Mouse (Mus musculus) forebrain, postnatal 0 days (tissue): ENCODE data around the gene Rgl3. TPM values are rescaled to one million over a fixed set of nuclear protein-coding genes. Genes with fewer than 3 reads are reported as not detected.

Experiments used
- ATAC-seq: fragments of 200-750 bp; cut with Nextera tagmentation; 2 replicates; pipeline ENCODE4 v1.8.0; 2017; ENCODE audit warnings: mild to moderate bottlenecking, moderate library complexity
- DNase-seq: peaks from one replicate; pipeline ENCODE4 v3.0.0-alpha.2; 2015
- H3K27ac ChIP-seq: fragments of 300-500 bp; sonication (generic); 2 replicates; pipeline ENCODE4 v1.5.1; 2014; ENCODE audit warnings: low read depth, mild to moderate bottlenecking, antibody characterized with exemption, low read length, moderate library complexity, mixed read lengths
- H3K27me3 ChIP-seq: fragments of 300-500 bp; sonication (generic); 2 replicates; pipeline ENCODE4 v1.6.1; 2014; ENCODE audit warnings: mild to moderate bottlenecking, low read length, mixed read lengths; ENCODE audit not compliant: insufficient read depth
- H3K36me3 ChIP-seq: fragments of 300-500 bp; sonication (generic); 2 replicates; pipeline ENCODE4 v1.6.1; 2014; ENCODE audit warnings: mild to moderate bottlenecking, moderate library complexity; ENCODE audit not compliant: insufficient read depth
- H3K4me1 ChIP-seq: fragments of 300-500 bp; sonication (generic); 2 replicates; pipeline ENCODE4 v1.6.1; 2014; ENCODE audit warnings: antibody characterized with exemption; ENCODE audit not compliant: insufficient read depth
- H3K4me2 ChIP-seq: fragments of 300-500 bp; sonication (generic); 2 replicates; pipeline ENCODE4 v1.6.1; 2014; ENCODE audit warnings: low read depth, mild to moderate bottlenecking, moderate library complexity
- H3K4me3 ChIP-seq: fragments of 300-500 bp; sonication (generic); 2 replicates; pipeline ENCODE4 v1.5.1; 2014; ENCODE audit warnings: low read depth, low read length, mixed read lengths
- H3K9ac ChIP-seq: fragments of 300-500 bp; sonication (generic); 2 replicates; pipeline ENCODE4 v1.6.1; 2014; ENCODE audit warnings: mild to moderate bottlenecking
- H3K9me3 ChIP-seq: fragments of 300-500 bp; sonication (generic); 2 replicates; pipeline ENCODE4 v1.6.1; 2016; ENCODE audit warnings: low read length
- CTCF ChIP-seq: sonication (generic); IDR thresholded peaks from 2 replicates; pipeline ENCODE4 v1.5.1; 2016; ENCODE audit warnings: antibody characterized with exemption, control low read depth, low read depth
- WGBS: fragments of 180-500 bp; shearing (Covaris S2); extraction: QIAGEN DNeasy Blood & Tissue Kit; methylation state at CpG from one replicate; pipeline ENCODE4 v1.1.7; 2014; 5-methylcytosine and 5-hydroxymethylcytosine counted together
- polyA plus RNA-seq: library from polyadenylated mRNA; unstranded; fragments of >200 nt; fragmentation: Nextera tagmentation; extraction: Ambion mirVana; gene quantifications from 2 replicates; pipeline ENCODE4 v1.2.1, GENCODE M21; 2015
- total RNA-seq: library from RNA; depleted of rRNA; stranded (reverse); fragments of >200 nt; gene quantifications from 2 replicates; pipeline ENCODE4 v1.2.3, GENCODE M21; 2014

Rgl3 gene
- total and polyA plus RNA-seq, 2 experiments from 2014 or later = 0.24 to 1.0 TPM

GRCm38 (mm10) chr9:22001633-22002032 lies 12.4 kb upstream of the Rgl3 start:
- H3K27ac ChIP-seq = 0 out of 2 replicates have a peak overlapping the region, but pooled peaks have one; percentile 85
- no peak overlapping the region for H3K9ac ChIP-seq
- DNase-seq (no peak), ATAC-seq (no peak)
- no peaks in the 10 kb centered on the region for H3K27me3 ChIP-seq
- peak overlapping the region; percentile 76; the same call in 1 of the 2 replicates for H3K4me2 ChIP-seq
- TF ChIP-seq CTCF = peak; percentile 31; the same call in 1 of the 2 replicates
- H3K9me3 ChIP-seq = no peaks in the 10 kb centered on the region
- H3K4me3 ChIP-seq = no peak overlapping the region
- 79% methylated on average over 4 of the region's 4 CpGs for whole genome bisulfite sequencing
- peaks cover 21% of the 10 kb centered on the region for H3K4me1 ChIP-seq
- H3K36me3 ChIP-seq = peaks cover 24% of the 10 kb centered on the region

- no peaks in the 10 kb centered on the region for H3K27me3 ChIP-seq
- peaks cover 11% of the 10 kb centered on the region for H3K36me3 ChIP-seq
- no peak overlapping the region for H3K27ac ChIP-seq
- 94% methylated on average over 6 of the region's 6 CpGs for WGBS
- H3K9ac ChIP-seq = no peak overlapping the region
- ATAC-seq (no peak), DNase-seq (no peak)
- no peaks in the 10 kb centered on the region for H3K9me3 ChIP-seq
- no peak for TF ChIP-seq CTCF
- no peak overlapping the region for H3K4me3 ChIP-seq
- peaks cover 21% of the 10 kb centered on the region for H3K4me1 ChIP-seq
- H3K4me2 ChIP-seq = no peak overlapping the region
Measured at GRCm38 (mm10) chr9:22000296-22000695, 11.1 kb upstream of the Rgl3 start.

DNA sequence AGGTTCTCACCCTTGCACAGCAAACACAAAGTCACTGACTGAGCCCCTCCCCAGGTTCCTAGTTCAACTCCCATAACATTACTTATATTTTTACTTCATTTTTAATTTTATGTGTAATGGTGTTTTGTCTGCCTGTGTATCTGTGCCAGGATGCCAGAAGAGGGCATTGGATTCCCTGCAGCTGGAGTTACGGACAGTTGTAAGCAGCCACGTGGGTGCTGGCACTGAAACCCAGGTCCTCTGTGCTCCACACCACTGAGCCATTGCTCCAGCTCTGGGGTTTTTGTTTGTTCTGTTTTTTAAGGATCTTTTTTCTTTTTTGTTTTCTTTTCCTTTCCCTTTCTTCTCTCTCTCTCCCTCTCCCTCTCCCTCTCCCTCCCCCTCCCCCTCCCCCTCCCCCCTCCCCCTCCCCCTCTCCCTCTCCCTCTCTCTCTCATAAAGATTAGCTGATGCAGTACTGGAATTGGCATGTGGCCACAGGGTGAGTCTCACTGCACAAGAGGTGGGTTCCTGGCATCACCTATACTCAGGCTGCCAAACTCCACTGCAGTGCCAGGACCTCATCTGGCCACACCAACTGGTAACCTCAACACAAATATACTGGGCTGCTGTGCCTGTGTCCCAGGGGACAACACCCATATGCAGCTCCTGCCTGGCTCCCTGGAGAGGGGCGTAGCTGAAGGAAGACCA lies 7.1 kb upstream of the Rgl3 start:
- Histone ChIP-seq H3K4me1 (no peaks in the 10 kb centered on the region), H3K4me3 (no peak overlapping the region), H3K36me3 (no peaks in the 10 kb centered on the region), H3K4me2 (no peak overlapping the region), H3K27me3 (peaks cover 3% of the 10 kb centered on the region), H3K9me3 (no peaks in the 10 kb centered on the region), H3K9ac (no peak overlapping the region), H3K27ac (no peak overlapping the region)
- TF ChIP-seq CTCF = no peak
- DNase-seq (no peak), ATAC-seq (no peak)
- WGBS = 92% methylated on average over 3 of the region's 3 CpGs

GRCm38 (mm10) chr9:21992227-21992626 lies 3.0 kb upstream of the Rgl3 start:
- 71% methylated on average over 4 of the region's 4 CpGs for WGBS
- no peak for TF ChIP-seq CTCF
- H3K4me2 ChIP-seq = no peak overlapping the region
- no peak for DNase-seq
- peaks cover 30% of the 10 kb centered on the region for H3K27me3 ChIP-seq
- ATAC-seq = no peak
- no peaks in the 10 kb centered on the region for H3K36me3 ChIP-seq
- H3K4me3 ChIP-seq = no peak overlapping the region
- H3K9ac ChIP-seq = no peak overlapping the region
- peaks cover 8% of the 10 kb centered on the region for H3K4me1 ChIP-seq
- no peak overlapping the region for H3K27ac ChIP-seq
- H3K9me3 ChIP-seq = no peaks in the 10 kb centered on the region

DNA sequence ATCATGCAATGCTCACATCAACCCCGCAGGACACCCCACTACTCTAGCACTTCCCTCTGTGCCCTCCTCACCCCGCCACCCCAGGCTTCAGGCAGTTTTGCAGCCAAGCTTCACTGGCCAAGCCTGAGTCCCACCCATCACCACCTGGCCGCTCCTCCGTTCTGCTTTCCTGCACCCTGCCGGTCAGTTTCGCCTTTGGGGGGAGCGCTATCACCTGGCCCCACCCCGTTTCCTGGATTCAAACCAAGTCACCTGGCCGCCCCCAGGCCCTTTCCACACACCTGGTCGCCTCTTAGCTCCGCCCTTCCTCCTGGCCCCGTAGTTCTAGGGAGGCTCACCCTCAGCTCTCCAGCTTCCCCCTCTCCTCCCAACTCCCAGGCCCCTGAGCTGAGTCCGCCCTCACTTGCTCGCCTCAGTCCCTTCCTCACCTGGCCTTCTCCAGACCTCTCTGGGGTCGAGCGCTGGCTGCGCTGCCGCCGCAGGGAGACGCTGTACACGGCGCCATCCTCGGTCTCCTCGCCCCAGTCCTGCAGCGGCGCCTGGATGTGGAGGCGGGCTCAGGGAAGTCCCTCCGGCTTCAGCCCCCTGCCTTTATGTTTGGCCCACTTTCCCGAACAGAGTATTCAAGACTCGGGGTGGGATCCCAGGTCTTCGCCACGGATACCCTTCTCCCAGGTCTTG lies 685 bp downstream of the Rgl3 start:
- ATAC-seq (peak; percentile 53), DNase-seq (no peak)
- TF ChIP-seq CTCF = peak; percentile 31; the same call in 1 of the 2 replicates
- Histone ChIP-seq H3K4me2 (peak overlapping the region; percentile 59), H3K4me1 (peaks cover 8% of the 10 kb centered on the region), H3K9me3 (no peaks in the 10 kb centered on the region), H3K27ac (no peak overlapping the region), H3K27me3 (peaks cover 41% of the 10 kb centered on the region), H3K9ac (peak overlapping the region; percentile 31; the same call in 1 of the 2 replicates), H3K4me3 (peak overlapping the region; percentile 27), H3K36me3 (no peaks in the 10 kb centered on the region)
- 2% methylated on average over 32 of the region's 32 CpGs for WGBS

DNA sequence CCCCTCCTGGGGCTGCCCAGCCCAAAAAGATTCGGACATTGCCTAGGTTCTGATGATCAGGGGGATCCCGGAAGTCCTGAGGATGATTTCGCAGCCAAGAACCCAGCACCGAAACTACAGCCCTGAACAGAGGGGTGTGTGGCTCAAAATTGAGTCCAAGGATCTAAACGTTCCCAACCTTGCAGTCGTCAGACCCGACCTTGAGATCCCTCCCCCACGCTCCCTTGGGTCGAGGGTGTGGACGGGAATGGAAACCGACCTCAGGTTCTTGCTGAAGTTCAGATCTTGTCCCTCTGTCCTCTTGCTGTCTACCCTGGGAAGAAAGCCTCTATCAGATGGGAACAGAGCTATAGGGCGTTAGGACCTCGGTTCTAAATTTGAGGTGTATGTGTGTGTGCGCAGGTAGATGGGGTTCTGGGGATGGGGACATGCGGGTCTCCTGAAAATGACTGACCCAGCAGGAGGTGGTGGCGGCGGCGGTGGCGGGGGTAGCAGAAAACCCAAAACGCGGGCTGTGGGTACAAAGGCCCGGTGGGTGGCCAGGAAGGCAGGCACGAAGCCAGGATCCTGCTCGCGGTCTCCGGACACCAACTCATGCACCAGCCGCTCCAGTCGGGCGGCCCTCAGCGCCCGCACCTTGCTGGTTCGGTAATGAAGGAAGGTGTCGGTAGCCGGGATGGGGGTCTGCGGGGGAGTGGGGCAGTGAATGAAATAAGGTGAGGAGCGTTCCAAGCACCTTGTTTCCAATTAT lies 1.5 kb downstream of the Rgl3 start:
- 14% methylated on average over 26 of the region's 36 CpGs for WGBS
- H3K9me3 ChIP-seq = no peaks in the 10 kb centered on the region
- ATAC-seq = no peak
- H3K27me3 ChIP-seq = peaks cover 43% of the 10 kb centered on the region
- no peaks in the 10 kb centered on the region for H3K36me3 ChIP-seq
- DNase-seq = no peak
- no peak overlapping the region for H3K9ac ChIP-seq
- peak overlapping the region; percentile 59; the same call in 1 of the 2 replicates for H3K4me2 ChIP-seq
- H3K4me3 ChIP-seq = no peak overlapping the region
- no peak overlapping the region for H3K27ac ChIP-seq
- peaks cover 8% of the 10 kb centered on the region for H3K4me1 ChIP-seq
- TF ChIP-seq CTCF = no peak

DNA sequence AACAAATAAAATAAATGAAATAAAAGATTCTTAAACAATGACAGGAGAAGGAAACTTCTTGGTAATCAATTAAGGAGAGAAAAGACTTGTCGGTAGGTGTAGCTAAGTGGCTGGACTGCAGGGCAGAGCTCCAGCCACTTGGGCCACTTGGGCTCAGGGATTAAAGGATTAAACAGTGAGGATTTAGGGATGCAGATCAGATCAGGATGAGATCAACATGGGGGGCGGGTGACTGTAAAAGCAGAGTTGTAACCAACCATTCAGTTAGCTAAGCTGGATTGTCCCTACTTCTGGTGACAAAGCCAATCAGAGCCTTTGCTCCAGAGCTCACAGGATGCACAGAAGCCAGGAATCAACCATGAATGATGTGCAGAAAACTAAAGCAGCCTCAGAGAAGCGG lies 5.3 kb downstream of the Rgl3 start:
- no peak for TF ChIP-seq CTCF
- Histone ChIP-seq H3K27ac (no peak overlapping the region), H3K9me3 (no peaks in the 10 kb centered on the region), H3K4me2 (no peak overlapping the region), H3K4me3 (no peak overlapping the region), H3K4me1 (peaks cover 6% of the 10 kb centered on the region; the same call in 1 of the 2 replicates), H3K9ac (no peak overlapping the region), H3K27me3 (peaks cover 18% of the 10 kb centered on the region), H3K36me3 (no peaks in the 10 kb centered on the region)
- DNase-seq (no peak), ATAC-seq (no peak)
- 4% methylated on average over 3 of the region's 3 CpGs for WGBS
